Mouse (Mus musculus) lung, embryonic 15.5 days (tissue): Measurements from ENCODE around the gene Hoxa1. TPM values are rescaled to one million over a fixed set of nuclear protein-coding genes. Genes with fewer than 3 reads are reported as not detected.

ENCODE experiments used
- ATAC-seq: fragments of 200-750 bp; cut with Nextera tagmentation; 2 replicates; pipeline ENCODE4 v1.8.0; 2017; ENCODE audit warnings: moderate number of reproducible peaks, borderline replicate concordance; ENCODE audit not compliant: low FRiP score, low TSS enrichment; ENCODE audit errors: extremely low read depth
- H3K27ac ChIP-seq: fragments of 300-500 bp; sonication (generic); 2 replicates; pipeline ENCODE4 v1.5.1; 2015; ENCODE audit warnings: moderate library complexity, mild to moderate bottlenecking, inconsistent platforms
- H3K27me3 ChIP-seq: fragments of 300-500 bp; sonication (generic); 2 replicates; pipeline ENCODE4 v1.6.1; 2015; ENCODE audit warnings: inconsistent platforms
- H3K36me3 ChIP-seq: fragments of 300-500 bp; sonication (generic); 2 replicates; pipeline ENCODE4 v1.6.1; 2015; ENCODE audit warnings: inconsistent platforms
- H3K4me1 ChIP-seq: fragments of 300-500 bp; sonication (generic); 2 replicates; pipeline ENCODE4 v1.6.1; 2015; ENCODE audit warnings: inconsistent platforms
- H3K4me2 ChIP-seq: fragments of 300-500 bp; sonication (generic); 2 replicates; pipeline ENCODE4 v1.6.1; 2015; ENCODE audit warnings: inconsistent platforms, mild to moderate bottlenecking, moderate library complexity
- H3K4me3 ChIP-seq: fragments of 300-500 bp; sonication (generic); 2 replicates; pipeline ENCODE4 v1.5.1; 2015; ENCODE audit warnings: mild to moderate bottlenecking, inconsistent platforms
- H3K9ac ChIP-seq: fragments of 300-500 bp; sonication (generic); 2 replicates; pipeline ENCODE4 v1.6.1; 2015; ENCODE audit warnings: inconsistent platforms
- H3K9me3 ChIP-seq: fragments of 300-500 bp; sonication (generic); 2 replicates; pipeline ENCODE4 v1.6.1; 2016; ENCODE audit warnings: inconsistent platforms
- WGBS: fragments of 180-500 bp; shearing (Covaris S2); methylation state at CpG from one replicate; pipeline ENCODE4 v1.1.7; 2015; 5-methylcytosine and 5-hydroxymethylcytosine counted together
- polyA plus RNA-seq: library from polyadenylated mRNA; unstranded; fragments of >200 nt; fragmentation: Nextera tagmentation; extraction: Ambion mirVana; gene quantifications from 2 replicates; pipeline ENCODE4 v1.2.1, GENCODE M21; 2015

Gene Hoxa1
- polyA plus RNA-seq, 1 experiment from 2014 or later = 1.3 TPM

- WGBS = 36% methylated on average over 16 of the region's 16 CpGs
- Histone ChIP-seq H3K4me2 (no peak overlapping the region), H3K9me3 (no peaks in the 10 kb centered on the region), H3K36me3 (no peaks in the 10 kb centered on the region), H3K4me1 (peaks cover 18% of the 10 kb centered on the region; the same call in 1 of the 2 replicates), H3K9ac (no peak overlapping the region), H3K27me3 (peaks cover 80% of the 10 kb centered on the region), H3K4me3 (no peak overlapping the region), H3K27ac (no peak overlapping the region)
- no peak for ATAC-seq
These were observed 5.6 kb downstream of the Hoxa1 start for GRCm38 (mm10) chr6:52152226-52153193.

GRCm38 (mm10) chr6:52151571-52151970, 6.5 kb downstream of the Hoxa1 start:
- Histone ChIP-seq H3K9me3 (no peaks in the 10 kb centered on the region), H3K4me3 (no peak overlapping the region), H3K9ac (no peak overlapping the region), H3K36me3 (no peaks in the 10 kb centered on the region), H3K4me1 (peaks cover 8% of the 10 kb centered on the region; the same call in 1 of the 2 replicates), H3K27ac (no peak overlapping the region), H3K4me2 (no peak overlapping the region), H3K27me3 (peaks cover 78% of the 10 kb centered on the region)
- ATAC-seq = no peak
- 55% methylated on average over 4 of the region's 4 CpGs for WGBS

GRCm38 (mm10) chr6:52150401-52150966, 7.6 kb downstream of the Hoxa1 start:
- Histone ChIP-seq H3K4me3 (no peak overlapping the region), H3K4me2 (peak overlapping the region; percentile 25), H3K27ac (no peak overlapping the region), H3K36me3 (no peaks in the 10 kb centered on the region), H3K9me3 (no peaks in the 10 kb centered on the region), H3K4me1 (peaks cover 5% of the 10 kb centered on the region; the same call in 1 of the 2 replicates), H3K27me3 (peaks cover 71% of the 10 kb centered on the region), H3K9ac (no peak overlapping the region)
- ATAC-seq = no peak
- WGBS = 11% methylated on average over 16 of the region's 16 CpGs

- Histone ChIP-seq H3K4me1 (no peaks in the 10 kb centered on the region), H3K9me3 (no peaks in the 10 kb centered on the region), H3K9ac (no peak overlapping the region), H3K4me2 (no peak overlapping the region), H3K27ac (no peak overlapping the region), H3K4me3 (no peak overlapping the region), H3K36me3 (no peaks in the 10 kb centered on the region), H3K27me3 (peaks cover 4% of the 10 kb centered on the region; the same call in 1 of the 2 replicates)
- no peak for ATAC-seq
- WGBS = 76% methylated on average over 5 of the region's 5 CpGs
These were observed 19.0 kb downstream of the Hoxa1 start for GRCm38 (mm10) chr6:52139115-52139514.

DNA sequence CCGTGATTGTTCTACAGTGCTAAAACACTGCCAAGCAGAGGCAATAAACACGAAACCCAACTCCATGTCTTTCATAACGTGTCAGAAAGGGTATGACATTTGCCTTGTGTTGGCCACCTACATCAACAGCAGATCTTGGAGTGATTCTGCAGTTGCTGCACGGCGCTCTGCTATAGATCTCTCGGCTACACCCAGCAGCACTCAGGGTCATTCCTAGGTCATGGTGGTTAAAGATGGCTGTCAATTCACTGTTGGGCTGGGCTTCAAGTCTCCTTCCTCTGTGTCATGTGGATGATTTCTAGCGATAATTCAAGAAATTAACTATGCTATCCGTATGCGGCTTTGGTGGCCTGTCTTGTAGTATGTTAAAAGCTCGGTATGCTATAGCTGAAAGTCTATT, 19.5 kb downstream of the Hoxa1 start:
- Histone ChIP-seq H3K36me3 (no peaks in the 10 kb centered on the region), H3K4me2 (no peak overlapping the region), H3K27me3 (peaks cover 2% of the 10 kb centered on the region; the same call in 1 of the 2 replicates), H3K9ac (no peak overlapping the region), H3K27ac (no peak overlapping the region), H3K4me1 (no peaks in the 10 kb centered on the region), H3K4me3 (no peak overlapping the region), H3K9me3 (no peaks in the 10 kb centered on the region)
- ATAC-seq = no peak
- 52% methylated on average over 10 of the region's 10 CpGs for WGBS

DNA sequence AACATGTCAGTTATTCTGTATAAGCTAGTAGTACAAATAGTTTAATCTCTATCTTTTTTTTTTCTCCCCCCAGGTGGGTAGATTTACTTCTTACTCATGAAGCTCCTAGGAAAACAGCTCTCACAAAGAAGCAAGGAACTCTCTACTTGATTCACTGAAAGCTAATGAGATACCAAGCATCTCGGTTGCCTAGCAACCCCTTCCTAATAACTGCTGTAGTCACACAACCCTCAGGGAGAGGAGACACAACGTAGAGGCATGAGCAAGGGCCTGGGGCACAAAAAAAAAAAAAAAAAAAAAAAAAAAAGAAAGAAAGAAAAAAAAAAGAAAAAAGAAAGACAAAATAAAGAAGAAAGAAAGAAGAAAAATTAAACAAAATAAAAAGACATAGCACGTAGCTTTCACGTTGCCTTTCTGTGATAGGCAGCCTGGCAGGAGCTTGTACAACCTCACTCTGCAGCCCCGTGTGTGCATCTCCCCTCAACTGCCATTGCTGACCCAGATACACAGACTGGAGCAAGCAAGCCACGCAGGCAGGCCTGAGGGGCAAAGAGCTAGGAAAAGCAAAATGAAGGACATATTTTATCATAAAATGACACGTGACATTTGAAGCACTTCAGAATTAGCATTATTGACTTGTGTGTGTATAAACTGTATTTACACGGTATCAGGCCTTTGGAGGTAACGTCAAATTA, 20.1 kb downstream of the Hoxa1 start:
- H3K27ac ChIP-seq = no peak overlapping the region
- H3K27me3 ChIP-seq = no peaks in the 10 kb centered on the region
- no peak overlapping the region for H3K4me2 ChIP-seq
- H3K9ac ChIP-seq = no peak overlapping the region
- no peak overlapping the region for H3K4me3 ChIP-seq
- WGBS = 61% methylated on average over 9 of the region's 9 CpGs
- H3K4me1 ChIP-seq = no peaks in the 10 kb centered on the region
- H3K9me3 ChIP-seq = no peaks in the 10 kb centered on the region
- H3K36me3 ChIP-seq = no peaks in the 10 kb centered on the region
- no peak for ATAC-seq

- Histone ChIP-seq H3K27ac (no peak overlapping the region), H3K36me3 (no peaks in the 10 kb centered on the region), H3K4me3 (no peak overlapping the region), H3K4me1 (0 out of 2 replicates have a peak, but pooled peaks cover under 1% of the 10 kb centered on the region), H3K27me3 (peaks cover 15% of the 10 kb centered on the region; the same call in 1 of the 2 replicates), H3K9me3 (no peaks in the 10 kb centered on the region), H3K4me2 (no peak overlapping the region), H3K9ac (no peak overlapping the region)
- WGBS = 73% methylated on average over 4 of the region's 4 CpGs
- no peak for ATAC-seq
These were observed 34.4 kb downstream of the Hoxa1 start for GRCm38 (mm10) chr6:52123673-52124072.

DNA sequence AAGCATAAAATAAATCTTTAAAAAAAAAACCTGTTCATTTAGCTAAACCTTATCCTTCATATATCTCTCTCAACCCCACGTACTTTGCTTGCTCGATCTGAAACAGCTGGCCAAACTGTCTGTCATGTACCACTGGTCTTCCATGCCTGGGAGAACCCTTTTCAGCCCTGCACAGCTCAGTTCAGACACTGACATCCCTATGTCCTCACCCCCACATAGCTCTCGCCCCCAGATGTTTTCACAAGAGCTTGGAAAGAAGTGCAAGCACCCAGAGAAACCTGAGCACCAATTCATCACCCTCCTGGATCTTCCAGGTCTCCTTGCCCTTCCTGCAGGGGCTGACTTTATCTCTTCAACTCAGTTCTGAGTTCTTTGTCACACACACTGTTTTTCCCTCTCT, 36.9 kb downstream of the Hoxa1 start:
- no peak overlapping the region for H3K4me3 ChIP-seq
- peaks cover 15% of the 10 kb centered on the region; the same call in 1 of the 2 replicates for H3K27me3 ChIP-seq
- H3K36me3 ChIP-seq = no peaks in the 10 kb centered on the region
- no peak overlapping the region for H3K9ac ChIP-seq
- H3K4me1 ChIP-seq = 0 out of 2 replicates have a peak, but pooled peaks cover 2% of the 10 kb centered on the region
- H3K27ac ChIP-seq = no peak overlapping the region
- no peak overlapping the region for H3K4me2 ChIP-seq
- ATAC-seq = no peak
- WGBS = 55% methylated on average over 3 of the region's 3 CpGs
- no peaks in the 10 kb centered on the region for H3K9me3 ChIP-seq

- Histone ChIP-seq H3K4me2 (no peak overlapping the region), H3K9ac (no peak overlapping the region), H3K27ac (no peak overlapping the region), H3K27me3 (peaks cover 18% of the 10 kb centered on the region; the same call in 1 of the 2 replicates), H3K4me1 (peaks cover 8% of the 10 kb centered on the region; the same call in 1 of the 2 replicates), H3K4me3 (no peak overlapping the region), H3K9me3 (no peaks in the 10 kb centered on the region), H3K36me3 (no peaks in the 10 kb centered on the region)
- WGBS = 26% methylated on average over 6 of the region's 6 CpGs
- no peak for ATAC-seq
These were observed 39.0 kb downstream of the Hoxa1 start for GRCm38 (mm10) chr6:52118903-52119635.

- peaks cover 8% of the 10 kb centered on the region for H3K4me1 ChIP-seq
- 26% methylated on average over 5 of the region's 5 CpGs for WGBS
- H3K4me2 ChIP-seq = no peak overlapping the region
- no peaks in the 10 kb centered on the region for H3K9me3 ChIP-seq
- H3K36me3 ChIP-seq = no peaks in the 10 kb centered on the region
- H3K4me3 ChIP-seq = no peak overlapping the region
- peaks cover 32% of the 10 kb centered on the region; the same call in 1 of the 2 replicates for H3K27me3 ChIP-seq
- H3K9ac ChIP-seq = no peak overlapping the region
- H3K27ac ChIP-seq = no peak overlapping the region
- ATAC-seq = no peak
These were observed 42.2 kb downstream of the Hoxa1 start for GRCm38 (mm10) chr6:52115899-52116298.

GRCm38 (mm10) chr6:52111846-52112245, 46.3 kb downstream of the Hoxa1 start:
- no peak for ATAC-seq
- H3K27me3 ChIP-seq = peaks cover 31% of the 10 kb centered on the region; the same call in 1 of the 2 replicates
- 50% methylated on average over 4 of the region's 4 CpGs for WGBS
- no peaks in the 10 kb centered on the region for H3K9me3 ChIP-seq
- H3K27ac ChIP-seq = no peak overlapping the region
- H3K36me3 ChIP-seq = no peaks in the 10 kb centered on the region
- no peak overlapping the region for H3K4me3 ChIP-seq
- H3K4me2 ChIP-seq = no peak overlapping the region
- peaks cover 6% of the 10 kb centered on the region for H3K4me1 ChIP-seq
- no peak overlapping the region for H3K9ac ChIP-seq
